Mouse (Mus musculus) forebrain, embryonic 12.5 days (tissue): Measurements from ENCODE around the gene Atpaf1. TPM values are rescaled to one million over a fixed set of nuclear protein-coding genes. Genes with fewer than 3 reads are reported as not detected.
A peak's percentile ranks its signal among the peaks of the same experiment; 100 is the strongest.

ENCODE experiments used
- ATAC-seq: fragments of 200-750 bp; cut with Nextera tagmentation; 2 replicates; pipeline ENCODE4 v1.8.0; 2017; ENCODE audit warnings: moderate TSS enrichment; ENCODE audit not compliant: low FRiP score
- H3K27ac ChIP-seq: fragments of 300-500 bp; sonication (generic); 2 replicates; pipeline ENCODE4 v1.5.1; 2016; ENCODE audit warnings: mild to moderate bottlenecking
- H3K27me3 ChIP-seq: fragments of 300-500 bp; sonication (generic); 2 replicates; pipeline ENCODE4 v1.6.1; 2016; ENCODE audit warnings: mild to moderate bottlenecking
- H3K36me3 ChIP-seq: fragments of 300-500 bp; sonication (generic); replicated peaks from 2 replicates; pipeline ENCODE4 v1.6.1; 2016; ENCODE audit warnings: mild to moderate bottlenecking
- H3K4me1 ChIP-seq: fragments of 300-500 bp; sonication (generic); 2 replicates; pipeline ENCODE4 v1.6.1; 2016
- H3K4me2 ChIP-seq: fragments of 300-500 bp; sonication (generic); 2 replicates; pipeline ENCODE4 v1.6.1; 2016; ENCODE audit warnings: mild to moderate bottlenecking, moderate library complexity
- H3K4me3 ChIP-seq: fragments of 300-500 bp; sonication (generic); replicated peaks from 2 replicates; pipeline ENCODE4 v1.5.1; 2016; ENCODE audit warnings: mild to moderate bottlenecking
- H3K9ac ChIP-seq: fragments of 300-500 bp; sonication (generic); 2 replicates; pipeline ENCODE4 v1.6.1; 2016; ENCODE audit warnings: mild to moderate bottlenecking
- H3K9me3 ChIP-seq: fragments of 300-500 bp; sonication (generic); 2 replicates; pipeline ENCODE4 v1.6.1; 2016
- WGBS: fragments of 180-500 bp; shearing (Covaris S2); methylation state at CpG from one replicate; pipeline ENCODE4 v1.1.7; 2016; 5-methylcytosine and 5-hydroxymethylcytosine counted together
- polyA plus RNA-seq: library from polyadenylated mRNA; unstranded; fragments of >200 nt; fragmentation: Nextera tagmentation; extraction: Ambion mirVana; gene quantifications from 2 replicates; pipeline ENCODE4 v1.2.1, GENCODE M21; 2016

The Atpaf1 gene
- polyA plus RNA-seq, 1 experiment from 2014 or later = 41.0 TPM

- 80% methylated on average over 2 of the region's 2 CpGs for WGBS
- Histone ChIP-seq H3K27ac (no peak overlapping the region), H3K4me2 (no peak overlapping the region), H3K4me3 (no peak overlapping the region), H3K4me1 (peaks cover 12% of the 10 kb centered on the region), H3K27me3 (no peaks in the 10 kb centered on the region), H3K9me3 (no peaks in the 10 kb centered on the region), H3K9ac (no peak overlapping the region), H3K36me3 (no peaks in the 10 kb centered on the region)
- ATAC-seq = no peak
These were observed 51.0 kb downstream of the Atpaf1 start for GRCm38 (mm10) chr4:115835576-115835975.

GRCm38 (mm10) chr4:115838196-115838595 is 53.6 kb downstream of the Atpaf1 start:
- H3K4me3 ChIP-seq = peak overlapping the region; percentile 59; the same call in 1 of the 2 replicates

GRCm38 (mm10) chr4:115838696-115839641 is 54.4 kb downstream of the Atpaf1 start, which contains the start of gene Mknk1:
Gene Mknk1 (plus strand): TSS chr4:115839198.
- peak within 1 kb of the TSS; percentile 74 for H3K4me2 ChIP-seq
- H3K9me3 ChIP-seq = no peaks in the 10 kb centered on the region
- H3K4me1 ChIP-seq = peaks cover 12% of the 10 kb centered on the region
- peak within 1 kb of the TSS; percentile 59 for H3K4me3 ChIP-seq
- peak within 1 kb of the TSS; percentile 64 for H3K9ac ChIP-seq
- H3K36me3 ChIP-seq = no peaks in the 10 kb centered on the region
- 2% methylated on average over 51 of the region's 51 CpGs for WGBS
- peak; percentile 97 for ATAC-seq
- peak within 1 kb of the TSS; percentile 56; the same call in 1 of the 2 replicates for H3K27ac ChIP-seq
- H3K27me3 ChIP-seq = no peaks in the 10 kb centered on the region

More at GRCm38 (mm10) chr4:115838196-115838595, 53.6 kb downstream of the Atpaf1 start:
- H3K9me3 ChIP-seq = no peaks in the 10 kb centered on the region
- no peaks in the 10 kb centered on the region for H3K27me3 ChIP-seq
- ATAC-seq = no peak
- peaks cover 12% of the 10 kb centered on the region for H3K4me1 ChIP-seq
- H3K36me3 ChIP-seq = no peaks in the 10 kb centered on the region
- no peak overlapping the region for H3K9ac ChIP-seq
- WGBS = 61% methylated on average over 4 of the region's 4 CpGs
- H3K27ac ChIP-seq = no peak overlapping the region
- peak overlapping the region; percentile 74 for H3K4me2 ChIP-seq

- Histone ChIP-seq H3K4me3 (peak overlapping the region; percentile 59), H3K27me3 (no peaks in the 10 kb centered on the region), H3K36me3 (no peaks in the 10 kb centered on the region), H3K4me2 (peak overlapping the region; percentile 74; the same call in 1 of the 2 replicates), H3K4me1 (peaks cover 12% of the 10 kb centered on the region), H3K27ac (no peak overlapping the region), H3K9ac (no peak overlapping the region), H3K9me3 (no peaks in the 10 kb centered on the region)
- WGBS = 61% methylated on average over 4 of the region's 4 CpGs
- no peak for ATAC-seq
These were observed 55.3 kb downstream of the Atpaf1 start for GRCm38 (mm10) chr4:115839956-115840355.

GRCm38 (mm10) chr4:115840842-115841241 is 56.2 kb downstream of the Atpaf1 start:
- Histone ChIP-seq H3K9ac (no peak overlapping the region), H3K27me3 (no peaks in the 10 kb centered on the region), H3K9me3 (no peaks in the 10 kb centered on the region), H3K4me1 (peaks cover 12% of the 10 kb centered on the region), H3K4me2 (no peak overlapping the region), H3K27ac (no peak overlapping the region), H3K4me3 (no peak overlapping the region), H3K36me3 (no peaks in the 10 kb centered on the region)
- ATAC-seq = no peak
- 92% methylated on average over 4 of the region's 4 CpGs for WGBS

GRCm38 (mm10) chr4:115846656-115847055 is 62.0 kb downstream of the Atpaf1 start:
- no peaks in the 10 kb centered on the region for H3K27me3 ChIP-seq
- H3K9me3 ChIP-seq = no peaks in the 10 kb centered on the region
- no peak for ATAC-seq
- WGBS = 61% methylated on average over 2 of the region's 2 CpGs
- no peak overlapping the region for H3K27ac ChIP-seq
- no peak overlapping the region for H3K4me3 ChIP-seq
- peaks cover 5% of the 10 kb centered on the region; the same call in 1 of the 2 replicates for H3K4me1 ChIP-seq
- H3K4me2 ChIP-seq = no peak overlapping the region
- no peak overlapping the region for H3K9ac ChIP-seq
- peaks cover 15% of the 10 kb centered on the region for H3K36me3 ChIP-seq

GRCm38 (mm10) chr4:115847377-115847776 is 62.8 kb downstream of the Atpaf1 start:
- ATAC-seq = no peak
- Histone ChIP-seq H3K4me2 (no peak overlapping the region), H3K4me1 (peaks cover 5% of the 10 kb centered on the region; the same call in 1 of the 2 replicates), H3K4me3 (no peak overlapping the region), H3K9me3 (no peaks in the 10 kb centered on the region), H3K36me3 (peaks cover 18% of the 10 kb centered on the region), H3K27me3 (no peaks in the 10 kb centered on the region), H3K9ac (no peak overlapping the region), H3K27ac (no peak overlapping the region)
- WGBS = 50% methylated on average over 5 of the region's 5 CpGs

- no peaks in the 10 kb centered on the region for H3K27me3 ChIP-seq
- H3K27ac ChIP-seq = no peak overlapping the region
- no peak overlapping the region for H3K9ac ChIP-seq
- ATAC-seq = no peak
- peaks cover 5% of the 10 kb centered on the region; the same call in 1 of the 2 replicates for H3K4me1 ChIP-seq
- H3K36me3 ChIP-seq = peaks cover 25% of the 10 kb centered on the region
- 93% methylated on average over 1 of the region's 1 CpGs for WGBS
- H3K9me3 ChIP-seq = no peaks in the 10 kb centered on the region
- H3K4me3 ChIP-seq = no peak overlapping the region
- no peak overlapping the region for H3K4me2 ChIP-seq
These were observed 63.5 kb downstream of the Atpaf1 start for GRCm38 (mm10) chr4:115848083-115848482.

- no peak overlapping the region for H3K4me3 ChIP-seq
- H3K4me2 ChIP-seq = no peak overlapping the region
- 80% methylated on average over 8 of the region's 8 CpGs for WGBS
- H3K27ac ChIP-seq = no peak overlapping the region
- no peaks in the 10 kb centered on the region for H3K27me3 ChIP-seq
- H3K36me3 ChIP-seq = peaks cover 25% of the 10 kb centered on the region
- peaks cover 5% of the 10 kb centered on the region; the same call in 1 of the 2 replicates for H3K4me1 ChIP-seq
- no peaks in the 10 kb centered on the region for H3K9me3 ChIP-seq
- ATAC-seq = no peak
- H3K9ac ChIP-seq = no peak overlapping the region
These were observed 64.5 kb downstream of the Atpaf1 start for GRCm38 (mm10) chr4:115848990-115849677.

- no peaks in the 10 kb centered on the region for H3K27me3 ChIP-seq
- no peak overlapping the region for H3K4me3 ChIP-seq
- ATAC-seq = no peak
- H3K27ac ChIP-seq = no peak overlapping the region
- no peak overlapping the region for H3K4me2 ChIP-seq
- 88% methylated on average over 2 of the region's 2 CpGs for WGBS
- no peaks in the 10 kb centered on the region for H3K9me3 ChIP-seq
- H3K4me1 ChIP-seq = peaks cover 9% of the 10 kb centered on the region
- H3K36me3 ChIP-seq = peaks cover 25% of the 10 kb centered on the region
- no peak overlapping the region for H3K9ac ChIP-seq
These were observed 65.5 kb downstream of the Atpaf1 start for GRCm38 (mm10) chr4:115850111-115850510.

- Histone ChIP-seq H3K4me3 (no peak overlapping the region), H3K27ac (no peak overlapping the region), H3K4me1 (peaks cover 14% of the 10 kb centered on the region), H3K4me2 (no peak overlapping the region), H3K9me3 (no peaks in the 10 kb centered on the region), H3K9ac (no peak overlapping the region), H3K36me3 (peaks cover 25% of the 10 kb centered on the region), H3K27me3 (no peaks in the 10 kb centered on the region)
- ATAC-seq = no peak
- 76% methylated on average over 2 of the region's 2 CpGs for WGBS
These were observed 66.0 kb downstream of the Atpaf1 start for GRCm38 (mm10) chr4:115850631-115851030.

GRCm38 (mm10) chr4:115851569-115851968 is 67.0 kb downstream of the Atpaf1 start:
- H3K9ac ChIP-seq = no peak overlapping the region
- no peaks in the 10 kb centered on the region for H3K9me3 ChIP-seq
- no peak overlapping the region for H3K4me3 ChIP-seq
- H3K27ac ChIP-seq = no peak overlapping the region
- H3K4me1 ChIP-seq = peaks cover 23% of the 10 kb centered on the region
- H3K36me3 ChIP-seq = peaks cover 25% of the 10 kb centered on the region
- WGBS = 87% methylated on average over 6 of the region's 6 CpGs
- no peak for ATAC-seq
- no peak overlapping the region for H3K4me2 ChIP-seq
- no peaks in the 10 kb centered on the region for H3K27me3 ChIP-seq
